Mouse (Mus musculus) forebrain, embryonic 10.5 days (tissue): ENCODE data around the gene Nek10. TPM values are rescaled to one million over a fixed set of nuclear protein-coding genes. Genes with fewer than 3 reads are reported as not detected.
"Not testable (repeated sequence)": the region's sequence is repeated elsewhere in the genome, so short reads cannot be mapped to it uniquely, and the experiment has no call there.

Source experiments
- DNase-seq: peaks from one replicate; pipeline ENCODE4 v3.0.0-alpha.2; 2017; ENCODE audit warnings: low spot score; ENCODE audit errors: extremely low spot score
- H3K27ac ChIP-seq: fragments of 300-500 bp; sonication (generic); 2 replicates; pipeline ENCODE4 v1.5.1; 2016; ENCODE audit warnings: mild to moderate bottlenecking
- H3K27me3 ChIP-seq: fragments of 300-500 bp; sonication (generic); 2 replicates; pipeline ENCODE4 v1.6.1; 2016; ENCODE audit warnings: mild to moderate bottlenecking; ENCODE audit not compliant: poor library complexity, severe bottlenecking
- H3K36me3 ChIP-seq: fragments of 300-500 bp; sonication (generic); replicated peaks from 2 replicates; pipeline ENCODE4 v1.6.1; 2016; ENCODE audit warnings: mild to moderate bottlenecking, moderate library complexity
- H3K4me1 ChIP-seq: fragments of 300-500 bp; sonication (generic); 2 replicates; pipeline ENCODE4 v1.6.1; 2016
- H3K4me3 ChIP-seq: fragments of 300-500 bp; sonication (generic); 2 replicates; pipeline ENCODE4 v1.5.1; 2016; ENCODE audit warnings: mild to moderate bottlenecking, moderate library complexity
- H3K9me3 ChIP-seq: fragments of 300-500 bp; sonication (generic); 2 replicates; pipeline ENCODE4 v1.6.1; 2016; ENCODE audit warnings: mild to moderate bottlenecking, moderate library complexity
- WGBS: fragments of 180-500 bp; shearing (Covaris S2); methylation state at CpG from one replicate; pipeline ENCODE4 v1.1.7; 2016; 5-methylcytosine and 5-hydroxymethylcytosine counted together
- polyA plus RNA-seq: library from polyadenylated mRNA; unstranded; fragments of >200 nt; fragmentation: Nextera tagmentation; extraction: Ambion mirVana; gene quantifications from 2 replicates; pipeline ENCODE4 v1.2.1, GENCODE M21; 2016

The Nek10 gene
- polyA plus RNA-seq, 1 experiment from 2014 or later = 0.05 TPM

DNA sequence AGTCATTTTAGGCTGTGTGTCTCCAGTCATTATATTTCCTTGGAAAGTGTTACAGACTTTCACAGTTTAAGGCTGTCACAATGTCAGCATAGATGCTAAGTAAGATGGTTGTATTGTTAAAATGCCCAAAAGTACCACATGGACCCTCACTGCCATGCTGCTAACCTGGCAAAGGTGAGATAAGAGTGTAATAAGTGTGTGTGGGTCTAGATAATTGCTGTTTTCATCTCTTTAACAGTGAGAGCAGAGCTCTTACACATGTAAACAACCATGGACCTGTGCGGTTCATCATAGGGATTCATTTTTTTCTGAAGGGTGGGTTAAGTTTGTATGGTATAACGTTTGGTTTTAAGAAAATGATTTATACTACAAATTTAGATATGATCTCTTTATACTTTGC is 167.4 kb downstream of the Nek10 start:
- DNase-seq = no peak
- Histone ChIP-seq H3K4me3 (no peak overlapping the region), H3K9me3 (no peaks in the 10 kb centered on the region), H3K27me3 (no peaks in the 10 kb centered on the region), H3K4me1 (no peaks in the 10 kb centered on the region), H3K27ac (no peak overlapping the region), H3K36me3 (no peaks in the 10 kb centered on the region)
- WGBS = 79% methylated on average over 2 of the region's 2 CpGs

DNA sequence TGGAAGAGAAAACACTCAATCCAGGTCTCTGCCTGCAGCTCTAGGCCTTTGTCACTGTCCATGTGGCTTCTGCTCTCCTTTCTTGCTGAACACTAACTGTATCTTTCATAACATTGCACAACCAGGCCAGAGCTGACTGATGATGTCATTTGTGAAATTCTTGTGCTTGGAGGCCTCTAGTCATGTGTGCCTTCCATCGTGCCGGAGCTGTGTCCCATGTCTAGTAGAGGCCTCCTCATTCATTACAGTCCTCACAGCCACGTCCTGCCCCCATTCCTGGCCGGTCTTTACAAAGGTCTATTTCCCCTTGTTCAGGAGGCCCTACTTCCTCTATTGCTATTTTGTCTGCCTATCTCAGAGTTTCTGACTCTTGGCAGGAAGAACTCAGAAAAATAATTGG is 167.8 kb downstream of the Nek10 start:
- H3K36me3 ChIP-seq = no peaks in the 10 kb centered on the region
- 84% methylated on average over 4 of the region's 4 CpGs for WGBS
- H3K4me3 ChIP-seq = no peak overlapping the region
- no peak overlapping the region for H3K27ac ChIP-seq
- no peaks in the 10 kb centered on the region for H3K4me1 ChIP-seq
- no peak for DNase-seq
- H3K27me3 ChIP-seq = no peaks in the 10 kb centered on the region
- H3K9me3 ChIP-seq = no peaks in the 10 kb centered on the region

DNA sequence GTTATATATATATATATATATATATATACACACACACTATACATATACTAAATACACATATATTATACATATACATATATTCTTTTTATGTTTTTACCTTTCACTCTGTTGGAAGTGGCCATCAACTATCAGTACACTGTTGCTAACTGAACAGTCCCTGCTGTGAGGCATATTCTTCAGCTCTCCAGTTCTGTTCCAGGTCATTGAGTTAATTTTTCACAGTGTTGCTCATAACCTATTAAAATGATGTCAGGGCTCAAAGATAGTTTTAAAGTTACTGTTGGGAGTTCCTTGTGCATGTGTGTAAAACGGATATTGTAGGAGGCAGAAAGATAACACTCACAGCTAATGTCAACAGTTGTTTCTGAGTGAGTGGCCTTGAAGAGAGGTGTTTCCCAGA is 170.9 kb downstream of the Nek10 start:
- DNase-seq = no peak
- Histone ChIP-seq H3K4me3 (no peak overlapping the region), H3K4me1 (no peaks in the 10 kb centered on the region), H3K27me3 (no peaks in the 10 kb centered on the region), H3K27ac (no peak overlapping the region), H3K9me3 (no peaks in the 10 kb centered on the region), H3K36me3 (no peaks in the 10 kb centered on the region)
- WGBS = 69% methylated on average over 1 of the region's 1 CpGs

DNA sequence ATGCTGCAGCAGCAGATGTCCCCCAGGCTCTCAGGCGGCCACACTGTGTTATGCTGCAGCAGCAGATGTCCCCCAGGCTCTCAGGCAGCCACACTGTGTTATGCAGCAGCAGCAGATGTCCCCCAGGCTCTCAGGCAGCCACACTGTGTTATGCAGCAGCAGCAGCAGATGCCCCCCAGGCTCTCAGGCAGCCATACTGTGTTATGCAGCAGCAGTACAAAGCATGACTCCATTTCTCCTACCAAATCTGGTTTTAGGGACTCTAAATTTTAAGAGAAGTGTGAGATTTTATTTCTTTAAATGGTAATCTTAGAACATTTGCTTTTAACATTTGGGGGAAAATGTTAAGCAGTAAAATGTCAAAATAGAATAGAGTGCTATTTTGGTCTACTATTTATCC is 180.9 kb downstream of the Nek10 start:
- not testable (repeated sequence) for H3K4me3 ChIP-seq, H3K27ac ChIP-seq, H3K36me3 ChIP-seq, H3K27me3 ChIP-seq, H3K4me1 ChIP-seq, DNase-seq, H3K9me3 ChIP-seq
- WGBS = 16% methylated on average over 1 of the region's 1 CpGs

DNA sequence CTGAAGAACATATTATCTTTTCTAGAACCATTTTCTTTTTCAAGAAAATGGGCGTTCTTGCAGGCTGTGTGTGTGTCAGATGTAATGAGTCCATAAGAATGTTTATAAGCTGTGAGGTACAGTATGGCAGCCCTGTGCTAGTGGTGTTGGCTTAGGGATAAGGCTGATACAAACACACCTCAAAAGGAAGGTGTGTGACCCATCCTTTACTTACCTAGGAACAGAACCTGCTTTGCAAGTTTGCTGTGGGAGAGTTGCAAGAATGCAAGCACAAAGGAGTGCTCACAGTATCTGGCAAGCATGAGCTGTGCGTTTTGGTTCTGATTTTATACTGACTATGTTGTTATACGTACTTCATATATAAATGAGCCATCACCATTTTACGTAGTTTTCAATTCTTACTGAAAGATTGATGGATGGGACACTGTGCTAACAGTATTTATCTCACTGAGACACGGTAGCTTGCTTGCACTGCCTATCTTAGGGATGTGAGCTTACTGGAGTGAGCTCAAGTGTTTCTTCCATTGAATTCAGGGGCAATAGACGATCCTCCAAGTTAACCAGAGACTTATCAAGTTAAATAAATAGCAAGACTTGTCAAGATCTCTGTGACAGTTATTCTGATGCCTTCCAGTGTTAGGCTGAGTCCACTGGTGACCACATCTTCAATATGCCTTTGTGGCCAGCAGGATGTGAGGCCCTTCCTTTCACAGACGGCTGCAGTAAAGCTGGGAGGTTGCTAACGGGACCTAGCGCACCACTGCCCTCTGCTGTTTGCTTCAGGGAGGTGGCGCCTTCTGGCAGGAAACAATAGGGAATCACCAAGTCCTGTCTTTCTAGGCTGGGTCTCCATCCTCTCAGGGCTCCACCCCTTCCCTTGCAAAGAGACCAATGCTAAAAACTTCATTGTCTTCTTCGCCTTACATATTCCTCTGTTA is 181.8 kb downstream of the Nek10 start:
- DNase-seq = peak; percentile 78
- Histone ChIP-seq H3K4me1 (no peaks in the 10 kb centered on the region), H3K27ac (no peak overlapping the region), H3K27me3 (no peaks in the 10 kb centered on the region), H3K9me3 (no peaks in the 10 kb centered on the region), H3K36me3 (no peaks in the 10 kb centered on the region), H3K4me3 (no peak overlapping the region)
- 46% methylated on average over 11 of the region's 11 CpGs for WGBS

DNA sequence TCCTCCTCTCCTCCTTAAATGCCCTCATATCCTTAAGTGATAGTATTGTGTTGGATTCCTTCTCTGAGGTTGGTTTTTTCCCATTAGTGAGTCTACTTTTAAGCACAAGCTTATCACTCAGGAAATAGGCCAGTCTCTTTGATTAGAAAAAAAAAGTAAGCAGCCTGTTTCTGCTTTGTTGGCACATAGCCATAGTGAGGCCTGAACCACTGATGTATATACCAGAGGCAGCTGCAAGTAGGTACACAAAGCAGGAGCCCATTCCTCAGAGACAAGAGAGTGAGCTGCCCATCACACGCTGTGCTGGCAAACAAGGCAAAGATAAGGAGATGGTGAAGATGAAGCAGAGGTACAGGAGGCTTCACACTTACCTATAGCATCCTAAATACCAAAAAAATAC is 184.2 kb downstream of the Nek10 start:
- Histone ChIP-seq H3K4me3 (no peak overlapping the region), H3K27me3 (no peaks in the 10 kb centered on the region), H3K4me1 (no peaks in the 10 kb centered on the region), H3K36me3 (no peaks in the 10 kb centered on the region), H3K27ac (no peak overlapping the region), H3K9me3 (no peaks in the 10 kb centered on the region)
- DNase-seq = no peak
- WGBS = 65% methylated on average over 1 of the region's 1 CpGs

DNA sequence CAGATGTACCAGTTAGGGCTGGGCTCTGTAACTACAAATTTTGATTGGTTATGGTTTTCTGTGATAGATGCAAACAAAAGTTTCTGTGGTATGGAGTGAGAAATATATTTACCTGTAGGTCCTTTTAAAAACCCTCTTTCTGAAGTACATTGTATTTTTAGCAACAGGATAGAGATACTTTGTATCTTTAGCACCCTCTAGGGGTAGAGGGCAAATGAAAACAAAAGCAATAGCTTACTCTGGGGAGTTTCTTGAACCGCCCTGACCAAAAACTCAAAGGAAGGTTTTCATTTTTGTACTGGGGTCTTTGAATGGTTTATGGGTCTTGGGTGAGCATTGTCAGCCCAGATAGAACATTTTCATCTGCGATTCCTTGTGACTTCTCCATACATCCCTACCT is 188.4 kb downstream of the Nek10 start:
- Histone ChIP-seq H3K36me3 (no peaks in the 10 kb centered on the region), H3K9me3 (no peaks in the 10 kb centered on the region)
- 81% methylated on average over 2 of the region's 2 CpGs for WGBS

DNA sequence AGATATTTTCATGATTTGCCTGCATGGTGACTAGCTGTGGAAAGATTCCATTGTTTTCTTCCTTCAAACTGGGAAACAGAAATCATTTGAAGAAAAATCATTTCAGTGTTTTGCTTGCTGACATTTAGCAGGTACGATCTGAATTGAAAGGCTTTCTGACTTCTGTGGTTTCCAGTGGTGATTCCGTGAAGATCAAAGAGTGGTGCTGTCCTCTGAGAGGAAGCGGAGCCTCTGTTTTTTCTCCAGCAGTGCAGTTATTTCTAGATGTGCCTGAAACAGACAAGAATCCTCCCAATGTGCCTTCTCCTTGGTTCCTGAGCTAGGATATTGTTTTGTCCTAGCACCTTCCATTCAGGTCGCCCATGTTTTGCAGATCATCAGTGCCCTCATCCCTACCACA is 208.2 kb downstream of the Nek10 start:
- Histone ChIP-seq H3K27me3 (no peaks in the 10 kb centered on the region), H3K36me3 (no peaks in the 10 kb centered on the region), H3K4me3 (no peak overlapping the region), H3K27ac (no peak overlapping the region), H3K9me3 (no peaks in the 10 kb centered on the region), H3K4me1 (no peaks in the 10 kb centered on the region)
- no peak for DNase-seq
- 87% methylated on average over 4 of the region's 4 CpGs for WGBS

More for the DNA sequence above, 188.4 kb downstream of the Nek10 start:
- no peaks in the 10 kb centered on the region for H3K27me3 ChIP-seq
- H3K4me1 ChIP-seq = no peaks in the 10 kb centered on the region
- no peak for DNase-seq
- no peak overlapping the region for H3K27ac ChIP-seq
- H3K4me3 ChIP-seq = no peak overlapping the region

DNA sequence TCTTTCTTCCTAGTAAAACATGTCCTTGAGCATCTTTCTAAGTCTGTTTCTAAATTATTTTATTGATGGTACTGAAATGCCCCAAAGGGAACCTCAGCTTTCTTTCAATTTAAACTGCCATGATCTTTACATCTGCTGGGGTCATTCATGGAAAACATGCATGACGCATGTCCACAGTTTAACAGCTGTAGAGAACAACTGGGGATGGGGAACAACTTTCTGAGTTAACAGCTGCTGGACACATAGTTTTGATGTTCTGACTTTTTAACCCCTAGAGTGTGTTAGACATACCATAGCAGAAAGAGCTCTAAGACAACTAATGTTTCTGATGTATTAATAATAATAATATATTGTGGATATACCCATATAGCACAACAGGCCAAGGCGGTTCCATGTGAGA is 211.6 kb downstream of the Nek10 start:
- H3K36me3 ChIP-seq = no peaks in the 10 kb centered on the region
- H3K4me1 ChIP-seq = no peaks in the 10 kb centered on the region
- H3K9me3 ChIP-seq = peaks cover 6% of the 10 kb centered on the region
- WGBS = 82% methylated on average over 2 of the region's 2 CpGs
- no peak overlapping the region for H3K4me3 ChIP-seq
- no peaks in the 10 kb centered on the region for H3K27me3 ChIP-seq
- no peak for DNase-seq
- H3K27ac ChIP-seq = no peak overlapping the region

DNA sequence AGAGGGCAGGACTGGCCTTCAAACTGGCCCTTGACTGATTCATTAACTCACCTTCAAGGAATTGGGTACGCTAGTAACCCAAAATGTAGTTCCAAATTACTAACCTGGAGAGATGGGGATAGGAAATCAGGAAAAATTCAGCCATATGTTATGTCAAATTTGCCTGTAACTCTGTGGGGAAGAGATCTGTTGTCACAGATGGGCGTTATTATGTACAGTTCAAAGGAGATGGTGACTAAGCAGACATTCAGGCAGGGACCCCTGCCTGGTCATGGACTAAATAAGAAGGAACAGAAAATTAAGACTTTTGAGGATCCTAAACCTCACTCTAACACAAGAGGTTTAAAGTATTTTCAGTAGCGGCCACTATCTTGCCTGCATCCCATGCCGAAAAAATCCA is 227.4 kb downstream of the Nek10 start:
- 93% methylated on average over 4 of the region's 4 CpGs for WGBS
- H3K9me3 ChIP-seq = peaks cover 25% of the 10 kb centered on the region
- DNase-seq, H3K36me3 ChIP-seq, H3K4me1 ChIP-seq, H3K4me3 ChIP-seq, H3K27me3 ChIP-seq, H3K27ac ChIP-seq: not testable (repeated sequence)

DNA sequence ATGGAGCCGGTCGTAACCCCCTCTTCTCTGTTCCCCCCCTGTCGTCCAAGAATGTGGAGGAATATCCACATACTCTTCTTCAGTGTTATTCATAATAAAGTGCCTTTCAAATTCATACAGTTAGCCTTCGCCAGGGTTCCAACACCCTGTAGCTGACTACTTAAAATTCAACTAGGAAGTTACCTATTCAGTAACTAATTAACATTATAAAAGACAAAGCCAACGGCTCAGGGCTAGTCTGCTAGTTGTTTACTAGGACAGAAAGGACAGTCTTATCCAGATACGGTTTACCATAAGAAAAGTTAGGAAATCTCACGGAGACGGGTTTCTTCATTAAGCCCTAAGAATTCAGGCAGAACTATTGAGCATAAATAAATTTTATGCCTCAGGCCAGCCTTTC is 231.4 kb downstream of the Nek10 start:
- not testable (repeated sequence) for H3K27ac ChIP-seq, H3K4me1 ChIP-seq, H3K27me3 ChIP-seq, H3K9me3 ChIP-seq, DNase-seq, H3K4me3 ChIP-seq, H3K36me3 ChIP-seq
- WGBS = 86% methylated on average over 8 of the region's 8 CpGs

DNA sequence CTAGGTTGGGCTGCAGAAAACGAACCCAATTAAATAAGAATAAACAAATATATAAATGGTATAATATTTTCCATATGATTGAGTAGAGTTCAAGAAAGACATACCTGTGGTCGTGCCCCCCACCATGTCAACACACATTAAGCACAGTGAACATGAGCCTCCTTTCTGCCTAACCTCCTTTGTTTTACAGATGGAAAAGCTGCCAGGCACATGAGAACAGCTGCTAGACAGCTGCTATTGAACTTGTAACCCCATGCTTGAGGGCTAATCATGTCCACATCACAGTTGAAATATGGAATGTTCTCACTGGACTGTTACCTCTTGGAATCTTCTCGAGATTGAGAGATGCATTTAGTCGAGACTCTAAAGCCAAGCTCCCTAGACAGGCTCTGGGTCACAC is 245.0 kb downstream of the Nek10 start:
- Histone ChIP-seq H3K36me3 (no peaks in the 10 kb centered on the region), H3K27ac (no peak overlapping the region), H3K4me3 (no peak overlapping the region), H3K9me3 (0 out of 2 replicates have a peak, but pooled peaks cover 4% of the 10 kb centered on the region), H3K27me3 (no peaks in the 10 kb centered on the region), H3K4me1 (no peaks in the 10 kb centered on the region)
- WGBS = 76% methylated on average over 4 of the region's 4 CpGs
- no peak for DNase-seq

DNA sequence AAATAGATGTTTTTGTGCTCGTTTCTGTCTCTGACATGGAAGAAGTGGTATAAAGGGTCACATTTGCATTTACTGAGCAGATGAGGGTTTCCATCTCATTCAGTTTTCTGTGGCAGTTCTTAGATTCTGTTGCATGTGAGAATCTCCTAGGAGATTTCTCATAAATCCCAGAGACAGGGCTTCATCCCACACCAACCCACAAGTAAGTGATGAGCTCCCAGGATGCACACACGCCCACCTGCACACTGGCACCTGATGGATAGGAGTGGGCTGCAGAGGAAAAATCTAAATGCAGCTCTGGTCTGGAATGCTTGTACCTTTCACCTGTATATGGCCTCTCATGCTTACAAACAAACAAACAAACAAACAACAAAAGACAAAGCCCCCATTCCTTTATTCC is 258.3 kb downstream of the Nek10 start:
- 82% methylated on average over 2 of the region's 2 CpGs for WGBS
- no peak for DNase-seq
- Histone ChIP-seq H3K4me1 (peaks cover 10% of the 10 kb centered on the region), H3K27me3 (no peaks in the 10 kb centered on the region), H3K4me3 (no peak overlapping the region), H3K9me3 (no peaks in the 10 kb centered on the region), H3K27ac (no peak overlapping the region), H3K36me3 (no peaks in the 10 kb centered on the region)
